Mouse (Mus musculus) embryonic fibroblast, embryonic 13.5 days (primary cell): ENCODE results near the gene Mrpl39.

ENCODE experiments used
- CTCF ChIP-seq: IDR thresholded peaks from 2 replicates; pipeline ENCODE4 v1.5.1; 2011; ENCODE audit warnings: mild to moderate bottlenecking, control low read depth, low read length, moderate library complexity, borderline replicate concordance; ENCODE audit not compliant: insufficient read depth
- POLR2A ChIP-seq: IDR thresholded peaks from 2 replicates; pipeline ENCODE4 v1.6.1; 2011; ENCODE audit warnings: low read depth, mild to moderate bottlenecking, control low read depth, low read length, moderate library complexity

DNA sequence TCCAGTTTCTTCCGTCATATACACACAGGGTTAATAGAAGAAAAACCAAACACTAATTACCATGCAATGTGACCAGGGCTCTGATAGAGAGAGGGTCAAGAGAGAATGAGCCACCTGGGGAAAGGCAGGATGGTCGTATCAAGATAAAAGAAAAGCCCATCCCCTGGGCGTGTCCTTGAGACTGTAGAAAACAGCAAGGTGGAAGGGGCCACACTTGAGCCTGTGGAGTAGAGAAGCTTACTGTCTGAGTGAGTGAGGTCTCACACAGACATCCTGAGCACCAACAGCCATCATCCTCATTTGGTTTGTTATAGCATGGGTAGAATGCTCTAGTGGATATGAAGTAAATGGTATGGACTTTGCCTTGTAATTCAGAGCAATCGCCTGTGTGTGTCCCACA is 27.7 kb downstream of the Mrpl39 start:
- TF ChIP-seq CTCF (no peak), POLR2A (no peak)
